14 mouse cellular contexts compared by ENCODE assay signal in the genomic region with DNA sequence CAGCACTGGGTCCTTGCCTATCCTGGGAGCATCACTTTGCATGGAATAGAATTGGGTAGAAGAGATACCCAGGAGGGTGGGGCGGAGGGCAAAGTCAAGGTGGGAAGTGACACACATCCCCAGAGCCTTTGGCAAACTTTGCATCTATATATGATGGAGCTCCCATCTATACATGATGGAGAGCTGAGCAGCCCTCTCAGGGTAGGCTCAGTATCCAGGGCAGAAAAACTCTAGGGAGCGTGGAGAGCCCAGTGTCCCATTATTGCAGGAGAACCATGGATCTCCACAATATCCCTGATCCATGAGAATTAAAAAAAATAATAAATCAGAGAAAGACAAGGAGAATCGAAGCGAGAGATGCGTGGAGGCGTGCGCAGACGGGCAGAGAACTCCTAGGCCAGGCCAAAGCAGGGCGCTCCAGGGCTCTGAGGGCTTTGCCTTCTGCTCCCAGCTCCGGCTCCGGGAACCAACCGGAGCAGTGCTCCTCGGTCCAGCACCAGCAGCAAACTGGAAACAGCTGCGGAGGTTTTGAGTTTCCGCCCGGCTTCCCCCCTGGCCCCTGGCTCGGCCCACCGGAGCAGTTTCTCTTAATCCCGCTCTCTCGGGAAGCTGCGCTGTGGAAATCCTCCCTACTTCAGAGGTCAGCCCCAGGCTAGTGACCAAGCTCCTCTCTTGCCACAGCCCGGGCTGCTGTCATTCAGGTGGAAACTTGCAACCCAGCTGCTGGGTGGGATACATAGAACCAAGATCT. TPM values are rescaled to one million over a fixed set of nuclear protein-coding genes. Genes with fewer than 3 reads are reported as not detected.
DNase-seq lines count a peak whose midpoint lies in the region; ATAC-seq and TF ChIP-seq lines count a peak whose summit lies in the region.
"Had no signal": no experiment of that assay in that cellular context is flagged by ENCODE, and none has a peak within 500 bp of the region (broad histone marks: within the 10 kb centered on the region; RNA-seq: fewer than 3 reads in every experiment).

No protein-coding gene starts in this region.

- no peaks in the 10 kb centered on the region for H3K36me3 ChIP-seq in forebrain, embryonic 11.5 days (ENCODE audit: control insufficient read depth, insufficient read depth, low read length)
- H3K36me3 ChIP-seq in forebrain, embryonic 13.5 days (ENCODE audit: poor library complexity, severe bottlenecking), result no peaks in the 10 kb centered on the region
- no peaks in the 10 kb centered on the region for H3K36me3 ChIP-seq in liver, embryonic 11.5 days (ENCODE audit: control insufficient read depth, insufficient read depth, low read length)
- H3K36me3 ChIP-seq in embryonic facial prominence, embryonic 14.5 days (ENCODE audit: control insufficient read depth, insufficient read depth, low read length), result no peaks in the 10 kb centered on the region
- H3K36me3 ChIP-seq: heart, embryonic 10.5 days; midbrain, embryonic 12.5 days had no signal

- H3K9ac ChIP-seq in forebrain, embryonic 11.5 days (ENCODE audit: low read length), result no peak overlapping the region
- no peak overlapping the region for H3K9ac ChIP-seq in forebrain, embryonic 13.5 days
- no peak overlapping the region for H3K9ac ChIP-seq in liver, embryonic 11.5 days (ENCODE audit: low read depth, low read length)
- no peak overlapping the region for H3K9ac ChIP-seq in embryonic facial prominence, embryonic 14.5 days (ENCODE audit: low read depth, low read length)
- H3K9ac ChIP-seq: lung, embryonic 14.5 days; midbrain, embryonic 12.5 days had no signal

- no peaks in the 10 kb centered on the region for H3K9me3 ChIP-seq in forebrain, embryonic 11.5 days (ENCODE audit: control insufficient read depth, low read length)
- no peaks in the 10 kb centered on the region for H3K9me3 ChIP-seq in forebrain, embryonic 13.5 days (replicated peaks)
- no peaks in the 10 kb centered on the region for H3K9me3 ChIP-seq in liver, embryonic 11.5 days (ENCODE audit: control insufficient read depth, low read length)
- no peaks in the 10 kb centered on the region for H3K9me3 ChIP-seq in embryonic facial prominence, embryonic 14.5 days (ENCODE audit: control insufficient read depth, low read length)
- H3K9me3 ChIP-seq: heart, embryonic 10.5 days; midbrain, embryonic 12.5 days had no signal

- no peak for TF ChIP-seq CTCF in cerebellum, adult 2 months (IDR thresholded peaks at IDR 0.05; ENCODE audit: borderline replicate concordance, insufficient read depth, low read depth, low read length)

- WGBS in forebrain, embryonic 11.5 days, result 43% methylated on average over 22 of the region's 22 CpGs
- WGBS in forebrain, embryonic 13.5 days, result 48% methylated on average over 22 of the region's 22 CpGs
- WGBS in liver, embryonic 11.5 days, result 69% methylated on average over 22 of the region's 22 CpGs
- WGBS in embryonic facial prominence, embryonic 14.5 days, result 20% methylated on average over 22 of the region's 22 CpGs
- 36% methylated on average over 22 of the region's 22 CpGs for WGBS in cerebellum, adult 2 months

- no peaks in the 10 kb centered on the region for H3K4me1 ChIP-seq in forebrain, embryonic 11.5 days (replicated peaks; ENCODE audit: control insufficient read depth, insufficient read depth, low read length)
- no peaks in the 10 kb centered on the region for H3K4me1 ChIP-seq in forebrain, embryonic 13.5 days
- H3K4me1 ChIP-seq in liver, embryonic 11.5 days (replicated peaks; ENCODE audit: control insufficient read depth, insufficient read depth, low read length), result no peaks in the 10 kb centered on the region
- H3K4me1 ChIP-seq in embryonic facial prominence, embryonic 14.5 days (ENCODE audit: control insufficient read depth, insufficient read depth, low read length), result peaks cover 5% of the 10 kb centered on the region
- H3K4me1 ChIP-seq in cerebellum, adult 2 months (ENCODE audit: control insufficient read depth, insufficient read depth, low read length), result no peaks in the 10 kb centered on the region

- no peak overlapping the region for H3K4me3 ChIP-seq in forebrain, embryonic 11.5 days (ENCODE audit: low read depth, low read length)
- no peak overlapping the region for H3K4me3 ChIP-seq in forebrain, embryonic 13.5 days
- no peak overlapping the region for H3K4me3 ChIP-seq in liver, embryonic 11.5 days (ENCODE audit: low read depth, low read length)
- no peak overlapping the region for H3K4me3 ChIP-seq in embryonic facial prominence, embryonic 14.5 days (ENCODE audit: low read depth, low read length)
- H3K4me3 ChIP-seq in cerebellum, adult 2 months (replicated peaks; ENCODE audit: insufficient read depth, low read depth, low read length), result no peak overlapping the region
- H3K4me3 ChIP-seq: heart, embryonic 10.5 days; midbrain, embryonic 12.5 days had no signal

- TF ChIP-seq POLR2A in cerebellum, adult 2 months (IDR thresholded peaks at IDR 0.05; ENCODE audit: borderline replicate concordance, insufficient read depth, low read length), result no peak

- no peak overlapping the region for H3K27ac ChIP-seq in forebrain, embryonic 11.5 days (ENCODE audit: low read depth, low read length)
- no peak overlapping the region for H3K27ac ChIP-seq in forebrain, embryonic 13.5 days
- H3K27ac ChIP-seq in liver, embryonic 11.5 days (ENCODE audit: low read depth, low read length), result no peak overlapping the region
- H3K27ac ChIP-seq in embryonic facial prominence, embryonic 14.5 days (replicated peaks; ENCODE audit: low read depth, low read length), result no peak overlapping the region
- no peak overlapping the region for H3K27ac ChIP-seq in cerebellum, adult 2 months (ENCODE audit: insufficient read depth, low read length)
- H3K27ac ChIP-seq: heart, embryonic 10.5 days; midbrain, embryonic 12.5 days had no signal

- no peak overlapping the region for H3K4me2 ChIP-seq in forebrain, embryonic 11.5 days (ENCODE audit: low read depth, low read length, severe bottlenecking)
- no peak overlapping the region for H3K4me2 ChIP-seq in forebrain, embryonic 13.5 days
- H3K4me2 ChIP-seq in liver, embryonic 11.5 days, result no peak overlapping the region
- peak overlapping the region; percentile 31 for H3K4me2 ChIP-seq in embryonic facial prominence, embryonic 14.5 days (ENCODE audit: low read depth, low read length)
- H3K4me2 ChIP-seq: lung, embryonic 14.5 days; midbrain, embryonic 12.5 days had no signal

- no peaks in the 10 kb centered on the region for H3K27me3 ChIP-seq in forebrain, embryonic 11.5 days (ENCODE audit: control insufficient read depth, insufficient read depth, low read length)
- H3K27me3 ChIP-seq in forebrain, embryonic 13.5 days, result no peaks in the 10 kb centered on the region
- no peaks in the 10 kb centered on the region for H3K27me3 ChIP-seq in liver, embryonic 11.5 days (replicated peaks; ENCODE audit: control insufficient read depth, insufficient read depth, low read length)
- H3K27me3 ChIP-seq in embryonic facial prominence, embryonic 14.5 days (replicated peaks; ENCODE audit: control insufficient read depth, insufficient read depth, low read length), result 0 out of 2 replicates have a peak, but pooled peaks cover 9% of the 10 kb centered on the region
- no peaks in the 10 kb centered on the region for H3K27me3 ChIP-seq in cerebellum, adult 2 months (ENCODE audit: control insufficient read depth, insufficient read depth, low read length)

- DNase-seq in forebrain, embryonic 11.5 days (ENCODE audit: low spot score), result peak; percentile 63
- peak; percentile 28 for DNase-seq in liver, embryonic 11.5 days (ENCODE audit: low spot score)
- no peak for DNase-seq in liver
- peak; percentile 73 for DNase-seq in embryonic facial prominence, embryonic 14.5 days (ENCODE audit: low spot score)
- DNase-seq in mesoderm, embryonic 11.5 days (ENCODE audit: low read depth, low spot score), result peak; percentile 45
- no peak for DNase-seq in cerebellum, adult 2 months
- DNase-seq in thymus, postnatal 14 days, result no peak
- DNase-seq: adrenal gland, postnatal 25 days; lung, embryonic 14.5 days had no signal

- no peak for ATAC-seq in forebrain, embryonic 11.5 days (replicated peaks; ENCODE audit: low FRiP score)
- ATAC-seq in forebrain, embryonic 13.5 days, result no peak
- ATAC-seq in liver, embryonic 11.5 days (replicated peaks; ENCODE audit: low FRiP score), result no peak
- peak; percentile 86 for ATAC-seq in embryonic facial prominence, embryonic 14.5 days (ENCODE audit: low read depth)

RNA-seq across cellular contexts. Expression of a gene that starts 54.7 kb away (rescaled TPM):
- polyA plus RNA-seq in forebrain, embryonic 11.5 days (2014; fragmentation: Nextera tagmentation; extraction: Ambion mirVana), result not detected in 2 replicates
- polyA plus RNA-seq in forebrain, embryonic 13.5 days (2015; fragmentation: Nextera tagmentation; extraction: Ambion mirVana), result not detected in 2 replicates
- not detected in 2 replicates for polyA plus RNA-seq in liver, embryonic 11.5 days (2014; fragmentation: Nextera tagmentation; extraction: Ambion mirVana)
- polyA plus RNA-seq in embryonic facial prominence, embryonic 14.5 days (2014; fragmentation: Nextera tagmentation; extraction: Ambion mirVana), result not detected in 2 replicates
- not detected in 2 replicates for polyA plus RNA-seq in cerebellum, adult 2 months (2012; rRNA removed)
- polyA plus RNA-seq: frontal cortex, adult 2 months; heart, embryonic 10.5 days; large intestine, adult 2 months; lung, embryonic 14.5 days; midbrain, embryonic 12.5 days had no signal

Comparison
In these comparisons a context has a peak if more than half of its experiments do, and no peak if none do; other contexts are left out.
1. DNase-seq: peak in forebrain, embryonic 11.5 days (single experiment), liver, embryonic 11.5 days (single experiment), embryonic facial prominence, embryonic 14.5 days (single experiment) and mesoderm, embryonic 11.5 days (single experiment); none in liver (single experiment), cerebellum, adult 2 months (0 of 2) and thymus, postnatal 14 days (single experiment).